Mouse (Mus musculus) ES-E14 (cell line): ENCODE measurements around the gene Zcchc9. TPM values are rescaled to one million over a fixed set of nuclear protein-coding genes. Genes with fewer than 3 reads are reported as not detected.

ENCODE experiments used
- DNase-seq: peaks from one replicate; pipeline ENCODE4 v3.0.0-alpha.2; 2013; ENCODE audit warnings: low read depth, low spot score
- H3K27ac ChIP-seq: 2 replicates; pipeline ENCODE4 v1.5.1; 2012; ENCODE audit warnings: low read depth, mild to moderate bottlenecking, low read length, moderate library complexity, mixed read lengths; ENCODE audit not compliant: poor library complexity, insufficient read depth, severe bottlenecking
- H3K36me3 ChIP-seq: 2 replicates; pipeline ENCODE4 v1.6.1; 2012; ENCODE audit warnings: mild to moderate bottlenecking, low read length, moderate library complexity, mixed read lengths; ENCODE audit not compliant: control insufficient read depth, poor library complexity, insufficient read depth, severe bottlenecking
- H3K4me1 ChIP-seq, 2 experiments: fragments of 150-350 bp in 1 of 2; sonication (generic) in 1 of 2; 2 replicates each; pipeline ENCODE4 v1.6.1; 2012; ENCODE audit warnings: low read length in 2 of 2, mild to moderate bottlenecking in 1 of 2, mixed read lengths in 1 of 2; ENCODE audit not compliant: control insufficient read depth in 2 of 2, insufficient read depth in 2 of 2, poor library complexity in 1 of 2
- H3K4me3 ChIP-seq, 2 experiments: fragments of 150-350 bp in 1 of 2; sonication (generic) in 1 of 2; 2 replicates each; pipeline ENCODE4 v1.5.1; 2012; ENCODE audit warnings: low read length in 2 of 2, low read depth in 1 of 2, mild to moderate bottlenecking in 1 of 2, mixed read lengths in 1 of 2; ENCODE audit not compliant: insufficient read depth in 1 of 2, poor library complexity in 1 of 2, severe bottlenecking in 1 of 2
- H3K9ac ChIP-seq: 2 replicates; pipeline ENCODE4 v1.6.1; 2012; ENCODE audit warnings: low read depth, mild to moderate bottlenecking, low read length, mixed read lengths; ENCODE audit not compliant: poor library complexity, insufficient read depth, severe bottlenecking
- H3K9me3 ChIP-seq: fragments of 150-350 bp; sonication (generic); 2 replicates; pipeline ENCODE4 v1.6.1; 2012; ENCODE audit warnings: low read depth, mild to moderate bottlenecking, low read length; ENCODE audit not compliant: control insufficient read depth, insufficient read depth
- CHD2 ChIP-seq: IDR thresholded peaks from 2 replicates; pipeline ENCODE4 v1.6.1; 2014; ENCODE audit warnings: mild to moderate bottlenecking, low read depth, low read length, inconsistent platforms
- HCFC1 ChIP-seq: IDR thresholded peaks from 2 replicates; pipeline ENCODE4 v1.6.1; 2012; ENCODE audit warnings: low read length, inconsistent platforms, borderline replicate concordance; ENCODE audit not compliant: insufficient read depth
- MAFK ChIP-seq: IDR thresholded peaks from 2 replicates; pipeline ENCODE4 v1.6.1; 2014; ENCODE audit warnings: mild to moderate bottlenecking, low read depth, low read length, inconsistent platforms; ENCODE audit not compliant: insufficient read depth
- ZC3H11A ChIP-seq: IDR thresholded peaks from 2 replicates; pipeline ENCODE4 v1.6.1; 2012; ENCODE audit warnings: low read depth, mild to moderate bottlenecking, inconsistent platforms, low read length, borderline replicate concordance
- ZNF384 ChIP-seq: IDR thresholded peaks from 2 replicates; pipeline ENCODE4 v1.6.1; 2012; ENCODE audit warnings: low read depth, low read length, inconsistent platforms
- in situ Hi-C, 2 experiments: fragments of 600-800 bp; cut with MboI; formaldehyde crosslinking; loops; one replicate each; pipeline ENCODE4 v1.15.1; 2025; ENCODE audit warnings: low sequenced_read_pairs in 2 of 2, inconsistent platforms in 1 of 2; ENCODE audit not compliant: unreplicated experiment in 2 of 2
- total RNA-seq: library from RNA; depleted of rRNA; stranded (reverse); fragments of 300-350 nt; gene quantifications from 2 replicates; pipeline ENCODE4 v1.2.3, GENCODE M21; 2012; rRNA removed

The Zcchc9 gene
- total RNA-seq, 1 experiment, result 20.0 TPM

GRCm38 (mm10) chr13:91756230-91756629, 51.3 kb downstream of the Zcchc9 start:
- Histone ChIP-seq H3K4me3 (no peak overlapping the region), H3K27ac (no peak overlapping the region), H3K9ac (no peak overlapping the region), H3K36me3 (no peaks in the 10 kb centered on the region), H3K9me3 (no peaks in the 10 kb centered on the region), H3K4me1 (no peaks in the 10 kb centered on the region)
- DNase-seq, result no peak
- TF ChIP-seq HCFC1, result no peak
- no peak for TF ChIP-seq ZNF384
- TF ChIP-seq CHD2, result no peak
- no peak for TF ChIP-seq ZC3H11A
- no peak for TF ChIP-seq MAFK
- in situ Hi-C loops, result no loop called here

GRCm38 (mm10) chr13:91754762-91755161, 52.7 kb downstream of the Zcchc9 start:
- no peaks in the 10 kb centered on the region for H3K9me3 ChIP-seq
- in situ Hi-C loops, result no loop called here
- no peak for DNase-seq
- H3K4me3 ChIP-seq, result no peak overlapping the region
- no peaks in the 10 kb centered on the region for H3K36me3 ChIP-seq
- H3K4me1 ChIP-seq, result no peaks in the 10 kb centered on the region
- no peak overlapping the region for H3K9ac ChIP-seq
- H3K27ac ChIP-seq, result no peak overlapping the region
- TF ChIP-seq MAFK (no peak), HCFC1 (no peak), ZC3H11A (no peak), CHD2 (no peak), ZNF384 (no peak)

GRCm38 (mm10) chr13:91753724-91754123, 53.8 kb downstream of the Zcchc9 start:
- Histone ChIP-seq H3K9me3 (no peaks in the 10 kb centered on the region), H3K9ac (no peak overlapping the region), H3K4me3 (no peak overlapping the region), H3K4me1 (no peaks in the 10 kb centered on the region), H3K36me3 (no peaks in the 10 kb centered on the region), H3K27ac (no peak overlapping the region)
- no peak for TF ChIP-seq MAFK
- TF ChIP-seq ZNF384, result no peak
- TF ChIP-seq CHD2, result no peak
- TF ChIP-seq HCFC1, result no peak
- no peak for TF ChIP-seq ZC3H11A
- DNase-seq, result no peak
- in situ Hi-C loops, result no loop called here

GRCm38 (mm10) chr13:91749981-91750380, 57.5 kb downstream of the Zcchc9 start:
- no peak for DNase-seq
- in situ Hi-C loops, result no loop called here

GRCm38 (mm10) chr13:91748401-91748800, 59.1 kb downstream of the Zcchc9 start:
- in situ Hi-C loops, result no loop called here

More at GRCm38 (mm10) chr13:91749981-91750380, 57.5 kb downstream of the Zcchc9 start:
- no peak overlapping the region for H3K4me3 ChIP-seq
- no peaks in the 10 kb centered on the region for H3K4me1 ChIP-seq
- no peaks in the 10 kb centered on the region for H3K36me3 ChIP-seq
- H3K9ac ChIP-seq, result no peak overlapping the region
- H3K9me3 ChIP-seq, result no peaks in the 10 kb centered on the region
- no peak overlapping the region for H3K27ac ChIP-seq
- TF ChIP-seq ZNF384 (no peak), CHD2 (no peak), HCFC1 (no peak), ZC3H11A (no peak), MAFK (no peak)

More at GRCm38 (mm10) chr13:91748401-91748800, 59.1 kb downstream of the Zcchc9 start:
- TF ChIP-seq ZC3H11A (no peak), HCFC1 (no peak), ZNF384 (no peak), MAFK (no peak), CHD2 (no peak)
- H3K4me1 ChIP-seq, result no peaks in the 10 kb centered on the region
- H3K9me3 ChIP-seq, result no peaks in the 10 kb centered on the region
- no peak overlapping the region for H3K9ac ChIP-seq
- no peak overlapping the region for H3K4me3 ChIP-seq
- DNase-seq, result no peak
- no peak overlapping the region for H3K27ac ChIP-seq
- no peaks in the 10 kb centered on the region for H3K36me3 ChIP-seq

Other genes with a start within 250 kb of the Zcchc9 start
- gene Acot12, start 66.2 kb downstream of the Zcchc9 start, total RNA-seq, result not detected in 2 replicates
- gene Ckmt2, start 69.2 kb upstream of the Zcchc9 start, total RNA-seq, result not detected in 2 replicates